9 mouse cellular contexts compared by ENCODE assay signal in genomic region chr7:142736943-142737490, GRCm38 (mm10). TPM values are rescaled to one million over a fixed set of nuclear protein-coding genes. Genes with fewer than 3 reads are reported as not detected.
A peak's percentile ranks its signal among the peaks of the same experiment; 100 is the strongest.
DNase-seq lines count a peak whose midpoint lies in the region; ATAC-seq and TF ChIP-seq lines count a peak whose summit lies in the region.
"Had no signal": no experiment of that assay in that cellular context is flagged by ENCODE, and none has a peak within 500 bp of the region (broad histone marks: within the 10 kb centered on the region; RNA-seq: fewer than 3 reads in every experiment).

No protein-coding gene starts in this region.

- no peaks in the 10 kb centered on the region for H3K27me3 ChIP-seq in spleen, adult 2 months (ENCODE audit: control insufficient read depth, insufficient read depth, low read length)

- ATAC-seq in frontal cortex, adult (ENCODE audit: low TSS enrichment): 0 out of 2 replicates have a peak, but pooled peaks have one; percentile 41
- ATAC-seq in megakaryocyte, adult 5-6 weeks (ENCODE audit: poor library complexity, severe bottlenecking): peak; percentile 86

- no peaks in the 10 kb centered on the region for H3K36me3 ChIP-seq in spleen, adult 2 months (ENCODE audit: control insufficient read depth, insufficient read depth, low read length)

- no peak overlapping the region for H3K4me3 ChIP-seq in spleen, adult 2 months (ENCODE audit: extremely low read depth, insufficient read depth, insufficient read length)

- WGBS in spleen, adult 2 months: 66% methylated on average over 1 of the region's 1 CpGs

- TF ChIP-seq CTCF in spleen, adult 2 months (IDR thresholded peaks at IDR 0.05; ENCODE audit: extremely low read depth, insufficient read depth, insufficient read length, insufficient replicate concordance): peak; percentile 25; the same call in 1 of the 2 replicates

- TF ChIP-seq POLR2A in spleen, adult 2 months (IDR thresholded peaks at IDR 0.05; ENCODE audit: low read depth, low read length): no peak

- no peak overlapping the region for H3K27ac ChIP-seq in spleen, adult 2 months (ENCODE audit: insufficient read depth, low read length)

- no peaks in the 10 kb centered on the region for H3K4me1 ChIP-seq in spleen, adult 2 months (ENCODE audit: control insufficient read depth, insufficient read depth, insufficient read length)

- no peak for DNase-seq in frontal cortex, postnatal 25 days (ENCODE audit: low spot score in 2 of 2)
- peak in 1 of 2 experiments; percentile 25 for DNase-seq in spleen, adult 2 months (ENCODE audit: low read depth in 1 of 2, low spot score in 2 of 2)
- no peak for DNase-seq in spleen, postnatal 14 days (ENCODE audit: low spot score in 2 of 2)
- peak; percentile 53 to 69 for DNase-seq in cerebellum, postnatal 10 days
- peak; percentile 77 for DNase-seq in induced T-regulatory cell, adult 2 months (ENCODE audit: low read depth)
- DNase-seq in urinary bladder, postnatal 25 days (ENCODE audit: low spot score): no peak

RNA-seq across cellular contexts. Expression of gene Ins2, which starts 6.2 kb away (rescaled TPM):
- 15.8 and 29.4 TPM in 2 replicates for polyA plus RNA-seq in spleen, adult 2 months (2012; rRNA removed)
- not detected in 2 replicates for total RNA-seq in megakaryocyte, adult 5-6 weeks (2015)
- total RNA-seq in megakaryocyte, adult 5-6 weeks (2017): not detected in 2 replicates
- total RNA-seq: left cerebral cortex, postnatal 10 days had no signal

Comparison
In these comparisons a context has a peak if more than half of its experiments do, and no peak if none do; other contexts are left out.
1. DNase-seq: peak in cerebellum, postnatal 10 days (2 of 2) and induced T-regulatory cell, adult 2 months (single experiment); none in frontal cortex, postnatal 25 days (0 of 2), spleen, postnatal 14 days (0 of 2) and urinary bladder, postnatal 25 days (single experiment).